Mouse (Mus musculus) megakaryocyte, adult 5-6 weeks (primary cell): ENCODE measurements at regions not wholly inside any gene's neighbourhood (a gene's known extent, or its start where the extent isn't known, plus 50 kb on each side); places are given as distances from the start of the nearest gene placed in this dataset.
A peak's percentile ranks its signal among the peaks of the same experiment; 100 is the strongest.

Experiments used
- ATAC-seq: 2 replicates; pipeline ENCODE4 v1.8.0; 2016; ENCODE audit warnings: mild to moderate bottlenecking, inconsistent platforms; ENCODE audit not compliant: poor library complexity, severe bottlenecking

- no peak for ATAC-seq
These were observed 167.5 kb upstream of the Fam83b start for GRCm38 (mm10) chr9:76734387-76734786.

GRCm38 (mm10) chr9:76733812-76734211 is 166.9 kb upstream of the Fam83b start:
- ATAC-seq = no peak

- ATAC-seq = no peak
These were observed 156.0 kb upstream of the Fam83b start for GRCm38 (mm10) chr9:76722881-76723280.

- no peak for ATAC-seq
These were observed 148.9 kb upstream of the Fam83b start for GRCm38 (mm10) chr9:76715852-76716251.

- no peak for ATAC-seq
These were observed 139.5 kb upstream of the Fam83b start for GRCm38 (mm10) chr9:76706451-76706850.

GRCm38 (mm10) chr9:76705786-76706185 is 138.9 kb upstream of the Fam83b start:
- ATAC-seq = no peak

- ATAC-seq = no peak
These were observed 128.6 kb upstream of the Fam83b start for GRCm38 (mm10) chr9:76695547-76695946.

DNA sequence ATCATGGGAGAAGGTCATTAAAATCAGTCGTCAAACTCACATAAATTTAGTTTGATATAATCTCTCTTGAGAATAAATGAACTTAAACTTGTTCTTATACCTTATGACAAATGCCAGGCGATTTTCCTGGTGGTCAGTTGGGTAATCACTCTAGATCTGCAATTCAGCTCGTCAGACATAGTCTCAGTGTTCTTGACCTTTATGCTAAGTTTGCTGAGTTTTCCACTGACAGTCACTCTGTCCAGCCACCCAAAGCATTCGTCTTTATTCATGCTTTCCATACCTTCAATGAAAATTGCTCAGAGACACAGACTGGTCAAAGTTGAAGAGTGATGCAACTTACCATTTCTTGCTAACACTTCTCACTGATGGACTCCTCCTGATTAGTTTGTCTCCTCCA is 126.1 kb upstream of the Fam83b start:
- ATAC-seq = no peak

GRCm38 (mm10) chr9:76660848-76661247 is 93.9 kb upstream of the Fam83b start:
- peak; percentile 64 for ATAC-seq

- ATAC-seq = no peak
These were observed 92.9 kb upstream of the Fam83b start for GRCm38 (mm10) chr9:76659798-76660197.

DNA sequence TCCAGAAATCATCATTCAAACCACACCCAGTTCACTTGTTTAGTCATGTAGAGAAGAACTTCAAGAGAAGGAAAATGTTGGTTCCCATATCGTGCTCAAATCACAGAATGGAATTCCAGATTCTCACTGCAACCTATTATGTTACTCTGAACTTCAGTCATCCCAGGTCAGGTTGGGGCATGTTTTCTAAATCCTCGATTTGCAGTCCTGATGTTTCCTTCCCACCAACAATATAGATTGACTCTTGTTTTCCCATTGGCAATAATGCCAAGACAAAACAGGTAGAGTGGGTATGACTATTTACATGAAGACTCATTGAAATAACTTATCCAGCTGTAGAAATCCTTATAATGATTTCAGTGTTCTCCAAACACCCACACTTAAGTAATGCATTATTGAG is 86.4 kb upstream of the Fam83b start:
- ATAC-seq = no peak

DNA sequence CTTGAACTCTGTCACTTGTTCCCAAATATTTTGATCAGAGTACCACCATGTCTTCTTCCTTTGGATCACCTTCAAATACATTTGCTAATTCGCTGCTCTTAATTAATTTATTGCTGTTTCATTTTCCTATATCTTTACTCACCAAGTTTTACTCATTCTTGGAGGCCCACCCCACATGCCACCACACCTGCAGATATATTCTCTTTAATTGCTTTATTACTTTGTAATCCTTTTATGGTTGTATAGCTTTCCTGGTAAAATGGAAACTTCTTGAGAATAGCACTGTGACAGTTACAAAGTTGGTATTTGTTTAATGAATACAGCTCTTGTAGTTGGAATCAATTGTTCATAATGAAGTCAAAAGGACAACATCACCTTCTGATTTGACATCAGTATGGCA is 82.6 kb upstream of the Fam83b start:
- ATAC-seq = no peak

GRCm38 (mm10) chr9:76646383-76646782 is 79.5 kb upstream of the Fam83b start:
- no peak for ATAC-seq
